Mouse (Mus musculus): ENCODE data around the gene Zfp598. TPM values are rescaled to one million over a fixed set of nuclear protein-coding genes. Genes with fewer than 3 reads are reported as not detected.
A peak's percentile ranks its signal among the peaks of the same experiment; 100 is the strongest.

Gene Zfp598
- polyA plus RNA-seq, 1 experiment from 2014 or later, result 13.7 TPM

GRCm38 (mm10) chr17:24644030-24644715, 25.3 kb upstream of the Zfp598 start:
- no peaks in the 10 kb centered on the region for H3K36me3 ChIP-seq (ENCODE audit: control insufficient read depth, insufficient read depth, low read length)
- ATAC-seq (ENCODE audit: insufficient read depth, low FRiP score), result 0 out of 2 replicates have a peak, but pooled peaks have one; percentile 9
- peak overlapping the region; percentile 85 for H3K27ac ChIP-seq (ENCODE audit: low read length)
- H3K4me3 ChIP-seq (replicated peaks; ENCODE audit: low read length), result no peak overlapping the region
- no peaks in the 10 kb centered on the region for H3K27me3 ChIP-seq (ENCODE audit: control insufficient read depth, insufficient read depth, low read length)
- peak overlapping the region; percentile 1; the same call in 1 of the 2 replicates for H3K4me2 ChIP-seq (ENCODE audit: low read depth, low read length)
- no peaks in the 10 kb centered on the region for H3K9me3 ChIP-seq (replicated peaks; ENCODE audit: control insufficient read depth, low read length)
- H3K4me1 ChIP-seq (ENCODE audit: control insufficient read depth, insufficient read depth, low read length), result peaks cover 25% of the 10 kb centered on the region
- 31% methylated on average over 7 of the region's 7 CpGs for WGBS
- H3K9ac ChIP-seq (ENCODE audit: low read length), result peak overlapping the region; percentile 65

- H3K4me2 ChIP-seq (ENCODE audit: low read depth, low read length), result peak overlapping the region; percentile 1; the same call in 1 of the 2 replicates
- no peaks in the 10 kb centered on the region for H3K36me3 ChIP-seq (ENCODE audit: control insufficient read depth, insufficient read depth, low read length)
- peaks cover 24% of the 10 kb centered on the region for H3K4me1 ChIP-seq (ENCODE audit: control insufficient read depth, insufficient read depth, low read length)
- peak overlapping the region; percentile 85 for H3K27ac ChIP-seq (ENCODE audit: low read length)
- H3K4me3 ChIP-seq (replicated peaks; ENCODE audit: low read length), result no peak overlapping the region
- no peak for ATAC-seq (ENCODE audit: insufficient read depth, low FRiP score)
- H3K9ac ChIP-seq (ENCODE audit: low read length), result peak overlapping the region; percentile 65
- H3K9me3 ChIP-seq (replicated peaks; ENCODE audit: control insufficient read depth, low read length), result no peaks in the 10 kb centered on the region
- no peaks in the 10 kb centered on the region for H3K27me3 ChIP-seq (ENCODE audit: control insufficient read depth, insufficient read depth, low read length)
- 68% methylated on average over 9 of the region's 9 CpGs for WGBS
Measured at GRCm38 (mm10) chr17:24644875-24645721, 24.4 kb upstream of the Zfp598 start.

- Histone ChIP-seq H3K9me3 (replicated peaks; ENCODE audit: control insufficient read depth, low read length) (no peaks in the 10 kb centered on the region), H3K4me1 (ENCODE audit: control insufficient read depth, insufficient read depth, low read length) (peaks cover 28% of the 10 kb centered on the region), H3K4me3 (replicated peaks; ENCODE audit: low read length) (no peak overlapping the region), H3K27me3 (ENCODE audit: control insufficient read depth, insufficient read depth, low read length) (no peaks in the 10 kb centered on the region), H3K36me3 (ENCODE audit: control insufficient read depth, insufficient read depth, low read length) (no peaks in the 10 kb centered on the region), H3K4me2 (ENCODE audit: low read depth, low read length) (no peak overlapping the region), H3K9ac (ENCODE audit: low read length) (peak overlapping the region; percentile 46; the same call in 1 of the 2 replicates), H3K27ac (ENCODE audit: low read length) (peak overlapping the region; percentile 43; the same call in 1 of the 2 replicates)
- ATAC-seq (ENCODE audit: insufficient read depth, low FRiP score), result no peak
- WGBS, result 75% methylated on average over 3 of the region's 3 CpGs
Measured at GRCm38 (mm10) chr17:24645916-24646315, 23.6 kb upstream of the Zfp598 start.

GRCm38 (mm10) chr17:24646381-24646780, 23.1 kb upstream of the Zfp598 start:
- H3K27me3 ChIP-seq (ENCODE audit: control insufficient read depth, insufficient read depth, low read length), result no peaks in the 10 kb centered on the region
- H3K36me3 ChIP-seq (ENCODE audit: control insufficient read depth, insufficient read depth, low read length), result no peaks in the 10 kb centered on the region
- no peak overlapping the region for H3K4me2 ChIP-seq (ENCODE audit: low read depth, low read length)
- peaks cover 28% of the 10 kb centered on the region for H3K4me1 ChIP-seq (ENCODE audit: control insufficient read depth, insufficient read depth, low read length)
- H3K9me3 ChIP-seq (replicated peaks; ENCODE audit: control insufficient read depth, low read length), result no peaks in the 10 kb centered on the region
- ATAC-seq (ENCODE audit: insufficient read depth, low FRiP score), result no peak
- no peak overlapping the region for H3K9ac ChIP-seq (ENCODE audit: low read length)
- no peak overlapping the region for H3K4me3 ChIP-seq (replicated peaks; ENCODE audit: low read length)
- no peak overlapping the region for H3K27ac ChIP-seq (ENCODE audit: low read length)
- 84% methylated on average over 4 of the region's 4 CpGs for WGBS

GRCm38 (mm10) chr17:24647493-24647892, 22.0 kb upstream of the Zfp598 start:
- no peak overlapping the region for H3K4me2 ChIP-seq (ENCODE audit: low read depth, low read length)
- WGBS, result 80% methylated on average over 11 of the region's 11 CpGs

GRCm38 (mm10) chr17:24648731-24649377, 20.6 kb upstream of the Zfp598 start:
- Histone ChIP-seq H3K4me3 (replicated peaks; ENCODE audit: low read length) (peak overlapping the region; percentile 86), H3K4me2 (ENCODE audit: low read depth, low read length) (peak overlapping the region; percentile 99), H3K9ac (ENCODE audit: low read length) (peak overlapping the region; percentile 93), H3K27me3 (ENCODE audit: control insufficient read depth, insufficient read depth, low read length) (no peaks in the 10 kb centered on the region), H3K27ac (ENCODE audit: low read length) (no peak overlapping the region), H3K36me3 (ENCODE audit: control insufficient read depth, insufficient read depth, low read length) (no peaks in the 10 kb centered on the region), H3K4me1 (ENCODE audit: control insufficient read depth, insufficient read depth, low read length) (peaks cover 28% of the 10 kb centered on the region), H3K9me3 (replicated peaks; ENCODE audit: control insufficient read depth, low read length) (no peaks in the 10 kb centered on the region)
- ATAC-seq (ENCODE audit: insufficient read depth, low FRiP score), result no peak
- 73% methylated on average over 10 of the region's 10 CpGs for WGBS

More at GRCm38 (mm10) chr17:24647493-24647892, 22.0 kb upstream of the Zfp598 start:
- Histone ChIP-seq H3K27me3 (ENCODE audit: control insufficient read depth, insufficient read depth, low read length) (no peaks in the 10 kb centered on the region), H3K9ac (ENCODE audit: low read length) (peak overlapping the region; percentile 28; the same call in 1 of the 2 replicates), H3K4me1 (ENCODE audit: control insufficient read depth, insufficient read depth, low read length) (peaks cover 28% of the 10 kb centered on the region), H3K4me3 (replicated peaks; ENCODE audit: low read length) (peak overlapping the region; percentile 5; the same call in 1 of the 2 replicates), H3K9me3 (replicated peaks; ENCODE audit: control insufficient read depth, low read length) (no peaks in the 10 kb centered on the region), H3K27ac (ENCODE audit: low read length) (peak overlapping the region; percentile 53), H3K36me3 (ENCODE audit: control insufficient read depth, insufficient read depth, low read length) (no peaks in the 10 kb centered on the region)
- ATAC-seq (ENCODE audit: insufficient read depth, low FRiP score), result no peak

- no peaks in the 10 kb centered on the region for H3K27me3 ChIP-seq (ENCODE audit: control insufficient read depth, insufficient read depth, low read length)
- peaks cover 23% of the 10 kb centered on the region for H3K4me1 ChIP-seq (ENCODE audit: control insufficient read depth, insufficient read depth, low read length)
- peak overlapping the region; percentile 33; the same call in 1 of the 2 replicates for H3K27ac ChIP-seq (ENCODE audit: low read length)
- peak overlapping the region; percentile 93 for H3K9ac ChIP-seq (ENCODE audit: low read length)
- under 1% methylated on average over 35 of the region's 35 CpGs for WGBS
- H3K4me2 ChIP-seq (ENCODE audit: low read depth, low read length), result peak overlapping the region; percentile 99
- H3K4me3 ChIP-seq (replicated peaks; ENCODE audit: low read length), result peak overlapping the region; percentile 86
- H3K9me3 ChIP-seq (replicated peaks; ENCODE audit: control insufficient read depth, low read length), result no peaks in the 10 kb centered on the region
- peak; percentile 34; the same call in 1 of the 2 replicates for ATAC-seq (ENCODE audit: insufficient read depth, low FRiP score)
- H3K36me3 ChIP-seq (ENCODE audit: control insufficient read depth, insufficient read depth, low read length), result no peaks in the 10 kb centered on the region
Measured at GRCm38 (mm10) chr17:24649581-24650069, 19.9 kb upstream of the Zfp598 start.

GRCm38 (mm10) chr17:24650070-24650616, 19.3 kb upstream of the Zfp598 start, which contains the start of gene Slc9a3r2:
Gene Slc9a3r2, minus strand, starts transcription at chr17:24650327.
- Histone ChIP-seq H3K4me1 (ENCODE audit: control insufficient read depth, insufficient read depth, low read length) (peaks cover 18% of the 10 kb centered on the region), H3K36me3 (ENCODE audit: control insufficient read depth, insufficient read depth, low read length) (no peaks in the 10 kb centered on the region), H3K9ac (ENCODE audit: low read length) (peak within 1 kb of the TSS; percentile 93), H3K9me3 (replicated peaks; ENCODE audit: control insufficient read depth, low read length) (no peaks in the 10 kb centered on the region), H3K4me2 (ENCODE audit: low read depth, low read length) (peak within 1 kb of the TSS; percentile 99), H3K4me3 (replicated peaks; ENCODE audit: low read length) (peak within 1 kb of the TSS; percentile 86), H3K27me3 (ENCODE audit: control insufficient read depth, insufficient read depth, low read length) (no peaks in the 10 kb centered on the region), H3K27ac (ENCODE audit: low read length) (peak within 1 kb of the TSS; percentile 33; the same call in 1 of the 2 replicates)
- under 1% methylated on average over 38 of the region's 41 CpGs for WGBS
- ATAC-seq (ENCODE audit: insufficient read depth, low FRiP score), result peak; percentile 74
